Mouse (Mus musculus) bone marrow macrophage, adult 2 months (primary cell): ENCODE results near the gene Dennd1a.

Experiments
- CTCF ChIP-seq: IDR thresholded peaks from 2 replicates; pipeline ENCODE4 v1.5.1; 2012; ENCODE audit warnings: low read depth, mild to moderate bottlenecking, low read length, moderate library complexity
- POLR2A ChIP-seq: IDR thresholded peaks from 2 replicates; pipeline ENCODE4 v1.6.1; 2012; ENCODE audit warnings: mild to moderate bottlenecking, low read depth, low read length, borderline replicate concordance

- TF ChIP-seq POLR2A (no peak), CTCF (no peak)
Observed at GRCm38 (mm10) chr2:38191601-38192000, 95.6 kb downstream of the Dennd1a start.
